Mouse (Mus musculus): ENCODE data around the gene Dcdc2a.

The Dcdc2a gene

GRCm38 (mm10) chr13:25055873-25056667 lies at the start of gene Dcdc2a:
Gene Dcdc2a (plus strand): TSS chr13:25056004.
- peak in 1 of 2 experiments; percentile 3 for DNase-seq

- DNase-seq: no peak
Measured at GRCm38 (mm10) chr13:25007115-25007514, 48.7 kb upstream of the Dcdc2a start.

GRCm38 (mm10) chr13:25018316-25018715 lies 37.5 kb upstream of the Dcdc2a start:
- DNase-seq: no peak

GRCm38 (mm10) chr13:25019793-25020539 lies 35.8 kb upstream of the Dcdc2a start, which contains the start of gene Mrs2:
Gene Mrs2 (minus strand): TSS chr13:25020379.
- DNase-seq: peak; percentile 77 to 81

GRCm38 (mm10) chr13:25020540-25020892 lies 35.3 kb upstream of the Dcdc2a start:
- no peak for DNase-seq

GRCm38 (mm10) chr13:25022386-25022785 lies 33.4 kb upstream of the Dcdc2a start:
- DNase-seq: no peak

- no peak for DNase-seq
Measured at GRCm38 (mm10) chr13:25023129-25023528, 32.7 kb upstream of the Dcdc2a start.

GRCm38 (mm10) chr13:25024655-25025054 lies 31.1 kb upstream of the Dcdc2a start:
- no peak for DNase-seq

GRCm38 (mm10) chr13:25026409-25027113 lies 29.2 kb upstream of the Dcdc2a start:
- DNase-seq: no peak

- no peak for DNase-seq
Measured at GRCm38 (mm10) chr13:25027114-25027425, 28.7 kb upstream of the Dcdc2a start.

- no peak for DNase-seq
Measured at GRCm38 (mm10) chr13:25039488-25039887, 16.3 kb upstream of the Dcdc2a start.

- no peak for DNase-seq
Measured at GRCm38 (mm10) chr13:25052671-25053070, 3.1 kb upstream of the Dcdc2a start.

GRCm38 (mm10) chr13:25055111-25055554 lies 671 bp upstream of the Dcdc2a start:
- peak; percentile 23 to 27 for DNase-seq

- DNase-seq: no peak
Measured at GRCm38 (mm10) chr13:25066659-25067058, 10.9 kb downstream of the Dcdc2a start.

- DNase-seq: no peak
Measured at GRCm38 (mm10) chr13:25067183-25067582, 11.4 kb downstream of the Dcdc2a start.

- DNase-seq: no peak
Measured at GRCm38 (mm10) chr13:25069765-25070164, 14.0 kb downstream of the Dcdc2a start.

GRCm38 (mm10) chr13:25070791-25071190 lies 15.0 kb downstream of the Dcdc2a start:
- DNase-seq: no peak

GRCm38 (mm10) chr13:25077262-25077661 lies 21.5 kb downstream of the Dcdc2a start:
- DNase-seq: no peak

- no peak for DNase-seq
Measured at GRCm38 (mm10) chr13:25083144-25083572, 27.4 kb downstream of the Dcdc2a start.

GRCm38 (mm10) chr13:25085147-25085546 lies 29.3 kb downstream of the Dcdc2a start:
- no peak for DNase-seq

GRCm38 (mm10) chr13:25091347-25091746 lies 35.5 kb downstream of the Dcdc2a start:
- DNase-seq: no peak

GRCm38 (mm10) chr13:25093776-25094175 lies 38.0 kb downstream of the Dcdc2a start:
- DNase-seq: no peak

- no peak for DNase-seq
Measured at GRCm38 (mm10) chr13:25094381-25094780, 38.6 kb downstream of the Dcdc2a start.
